Mouse (Mus musculus) heart, adult 18-20 months (tissue): Measurements from ENCODE around the gene Cdiptos. TPM values are rescaled to one million over a fixed set of nuclear protein-coding genes. Genes with fewer than 3 reads are reported as not detected.

ENCODE experiments used
- DNase-seq, 2 experiments: peaks; one replicate each; pipeline ENCODE4 v3.0.0; 2021 to 2022; ENCODE audit warnings: mixed read lengths in 1 of 2
- total RNA-seq, 2 experiments: library from RNA; stranded (reverse); gene quantifications; 2 replicates each; pipeline ENCODE4 v1.2.3; 2021

Gene Cdiptos
- total RNA-seq, 2 experiments from 2014 or later = 0.59 TPM; not detected in 1

DNA sequence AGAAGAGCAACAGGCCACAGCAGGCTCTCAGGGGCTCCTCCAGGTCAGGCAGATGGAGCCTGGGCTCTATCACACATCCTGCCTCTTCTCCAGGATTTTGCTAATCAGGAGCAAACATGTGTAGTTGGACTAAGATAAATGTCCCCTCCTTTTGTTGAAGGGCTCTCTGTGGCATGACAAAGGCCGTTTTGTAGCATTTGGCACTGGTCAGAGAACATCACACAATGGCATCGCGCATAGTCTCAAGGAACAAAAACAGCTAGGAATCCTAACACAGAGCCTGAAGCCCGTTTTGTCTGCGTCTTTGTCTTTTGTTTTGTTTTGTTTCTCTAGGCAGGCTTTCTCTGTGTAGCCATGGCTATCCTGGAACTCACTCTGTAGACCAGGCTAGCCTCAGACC, 51.9 kb downstream of the Cdiptos start:
- DNase-seq = no peak

- DNase-seq = peak; percentile 67 to 79
Observed at GRCm38 (mm10) chr7:126922624-126923060, 53.3 kb downstream of the Cdiptos start, which contains the start of gene Tmem219. TSS of gene Tmem219 (minus strand) at chr7:126922917.

Other genes with a start within 250 kb of the Cdiptos start
- 10 to 100 TPM; 37.2 to 46.7 TPM for gene Mapk3, start 216.5 kb downstream of the Cdiptos start, total RNA-seq
- 1 to 10 TPM in 1 of 2 experiments, under 1 TPM in 1; 0.27 to 1.6 TPM for gene Gdpd3, start 209.8 kb downstream of the Cdiptos start, total RNA-seq
- gene Ypel3, start 199.1 kb downstream of the Cdiptos start, total RNA-seq = 10 to 100 TPM; 43.4 to 73.3 TPM
- under 1 TPM; 0.27 to 0.64 TPM for gene Tbx6, start 194.6 kb downstream of the Cdiptos start, total RNA-seq
- 10 to 100 TPM; 35.6 to 39.0 TPM for gene Ppp4c, start 183.6 kb downstream of the Cdiptos start, total RNA-seq
- gene Fam57b, start 178.4 kb downstream of the Cdiptos start, total RNA-seq = 1 to 10 TPM; 8.4 to 8.6 TPM
- gene 4930451I11Rik, start 144.5 kb downstream of the Cdiptos start, total RNA-seq = not detected
- gene Doc2a, start 128.7 kb downstream of the Cdiptos start, total RNA-seq = not detected
- gene Hirip3, start 114.1 kb downstream of the Cdiptos start, total RNA-seq = 1 to 10 TPM; 5.0 to 6.4 TPM
- gene Ino80e, start 113.7 kb downstream of the Cdiptos start, total RNA-seq = 10 to 100 TPM; 17.2 to 19.1 TPM
- gene Taok2, start 91.4 kb downstream of the Cdiptos start, total RNA-seq = 10 to 100 TPM; 35.6 to 38.4 TPM
- gene Tmem219, start 53.2 kb downstream of the Cdiptos start, total RNA-seq = 10 to 100 TPM; 10.4 to 10.6 TPM
- 1 to 10 TPM; 7.4 to 7.5 TPM for gene Kctd13, start 47.2 kb downstream of the Cdiptos start, total RNA-seq
- not detected for gene Asphd1, start 26.5 kb downstream of the Cdiptos start, total RNA-seq
- gene Sez6l2, start 25.5 kb downstream of the Cdiptos start, total RNA-seq = 1 to 10 TPM; 5.5 to 6.2 TPM
- 10 to 100 TPM; 43.2 to 45.2 TPM for gene Cdipt, start 184 bp downstream of the Cdiptos start, total RNA-seq
- 10 to 100 TPM; 59.9 to 68.7 TPM for gene Mvp, start 38.5 kb upstream of the Cdiptos start, total RNA-seq
- not detected for gene Pagr1b, start 40.4 kb upstream of the Cdiptos start, total RNA-seq
- 10 to 100 TPM in 1 of 2 experiments, 1 to 10 TPM in 1; 8.3 to 10.7 TPM for gene Pagr1a, start 41.3 kb upstream of the Cdiptos start, total RNA-seq
- 10 to 100 TPM; 24.6 to 27.3 TPM for gene Gm42742, start 45.0 kb upstream of the Cdiptos start, total RNA-seq
- under 1 TPM in 1 of 2 experiments, not detected in 1; 0.80 TPM for gene Prrt2, start 45.1 kb upstream of the Cdiptos start, total RNA-seq
- gene Maz, start 50.9 kb upstream of the Cdiptos start, total RNA-seq = 10 to 100 TPM; 55.3 to 57.3 TPM
- gene Kif22, start 66.4 kb upstream of the Cdiptos start, total RNA-seq = 1 to 10 TPM in 1 of 2 experiments, under 1 TPM in 1; 0.93 to 1.0 TPM
- gene Zg16, start 111.2 kb upstream of the Cdiptos start, total RNA-seq = not detected
- gene AI467606, start 115.3 kb upstream of the Cdiptos start, total RNA-seq = 1 to 10 TPM; 1.3 to 2.9 TPM
- under 1 TPM in 1 of 2 experiments, not detected in 1; 0.49 TPM for gene Qprt, start 146.1 kb upstream of the Cdiptos start, total RNA-seq
- gene Spn, start 161.7 kb upstream of the Cdiptos start, total RNA-seq = 1 to 10 TPM in 1 of 2 experiments, under 1 TPM in 1; 0.55 to 2.6 TPM
- 10 to 100 TPM; 35.1 to 36.9 TPM for gene Cd2bp2, start 220.0 kb upstream of the Cdiptos start, total RNA-seq
- 10 to 100 TPM; 20.8 to 21.6 TPM for gene Tbc1d10b, start 232.4 kb upstream of the Cdiptos start, total RNA-seq
- 1 to 10 TPM; 1.1 to 3.7 TPM for gene Mylpf, start 232.8 kb upstream of the Cdiptos start, total RNA-seq